Mouse (Mus musculus): ENCODE measurements around the gene 4931409K22Rik.
"Not testable (repeated sequence)": the region's sequence is repeated elsewhere in the genome, so short reads cannot be mapped to it uniquely, and the experiment has no call there.

4931409K22Rik gene

DNA sequence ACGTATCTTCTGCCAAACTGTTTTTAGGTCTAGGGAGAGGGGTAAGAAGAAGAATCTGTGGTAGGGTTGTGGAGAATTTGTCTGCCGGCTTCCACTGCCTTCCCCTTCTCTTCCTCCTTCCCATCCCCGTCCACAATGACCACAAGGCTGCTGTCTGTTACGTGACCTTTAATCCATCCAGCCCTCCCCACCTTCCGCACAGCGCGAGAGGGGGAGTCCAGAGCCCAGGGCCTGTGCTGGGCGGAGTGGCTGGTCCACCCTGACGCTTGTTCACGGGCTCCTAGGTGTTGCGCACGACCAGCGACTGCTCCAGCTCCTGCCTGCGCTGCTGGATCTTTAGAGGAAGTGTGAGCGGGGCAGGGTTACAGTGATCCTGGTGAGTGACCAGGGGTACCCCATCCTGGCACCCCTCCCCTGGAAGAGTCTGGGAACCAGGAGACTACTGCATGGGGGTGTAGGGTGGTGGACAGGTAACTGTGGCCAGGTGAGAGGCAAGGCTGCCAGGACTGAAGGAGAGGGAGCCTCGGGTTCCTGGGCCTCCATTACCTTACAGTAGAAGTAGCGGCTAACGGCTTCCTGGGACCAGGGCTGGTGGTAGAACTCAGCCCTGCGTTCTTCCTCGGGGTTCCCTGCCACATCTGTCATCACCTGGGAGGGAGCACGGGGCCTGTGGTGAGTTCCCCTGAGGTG is 36.0 kb upstream of the 4931409K22Rik start:
- DNase-seq, result peak; percentile 47

DNA sequence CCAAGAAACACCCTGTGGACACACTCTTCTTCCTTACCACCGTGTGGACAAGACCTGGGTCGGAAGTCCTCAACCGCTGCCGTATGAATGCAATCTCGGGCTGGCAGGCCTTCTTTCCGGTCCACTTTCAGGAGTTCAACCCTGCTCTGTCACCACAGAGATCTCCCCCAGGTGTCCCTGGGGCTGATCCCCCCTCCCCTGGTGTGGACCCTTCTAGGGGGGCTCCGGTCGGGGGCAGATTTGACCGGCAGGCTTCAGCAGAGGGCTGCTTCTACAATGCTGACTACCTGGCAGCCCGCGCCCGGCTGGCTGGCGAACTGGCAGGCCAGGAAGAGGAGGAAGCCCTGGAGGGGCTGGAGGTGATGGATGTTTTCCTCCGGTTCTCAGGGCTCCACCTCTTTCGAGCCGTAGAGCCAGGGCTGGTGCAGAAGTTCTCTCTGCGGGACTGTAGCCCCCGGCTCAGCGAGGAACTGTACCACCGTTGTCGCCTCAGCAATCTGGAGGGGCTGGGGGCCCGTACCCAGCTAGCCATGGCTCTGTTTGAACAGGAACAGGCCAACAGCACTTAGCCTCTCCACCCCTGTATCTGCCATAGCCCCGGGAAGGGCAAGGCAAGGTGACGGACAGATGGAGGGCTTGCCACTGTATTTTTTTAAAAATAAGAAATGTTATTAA is 35.3 kb upstream of the 4931409K22Rik start:
- DNase-seq, result peak; percentile 68

DNA sequence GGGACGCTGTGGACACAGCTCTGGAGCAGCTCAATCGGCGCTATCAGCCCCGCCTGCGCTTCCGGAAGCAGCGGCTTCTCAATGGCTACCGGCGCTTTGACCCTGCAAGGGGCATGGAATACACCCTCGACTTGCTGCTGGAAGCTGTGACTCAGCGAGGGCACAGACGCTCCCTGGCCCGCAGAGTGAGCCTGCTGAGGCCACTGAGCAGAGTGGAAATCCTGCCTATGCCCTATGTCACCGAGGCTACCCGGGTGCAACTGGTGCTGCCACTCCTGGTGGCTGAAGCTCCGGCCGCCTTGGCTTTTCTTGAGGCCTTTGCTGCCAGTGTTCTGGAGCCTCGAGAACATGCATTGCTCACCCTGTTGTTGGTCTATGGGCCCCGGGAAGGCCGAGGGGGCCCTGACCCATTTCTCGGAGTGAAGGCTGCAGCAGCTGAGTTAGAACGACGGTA is 34.7 kb upstream of the 4931409K22Rik start:
- peak; percentile 62 for DNase-seq

DNA sequence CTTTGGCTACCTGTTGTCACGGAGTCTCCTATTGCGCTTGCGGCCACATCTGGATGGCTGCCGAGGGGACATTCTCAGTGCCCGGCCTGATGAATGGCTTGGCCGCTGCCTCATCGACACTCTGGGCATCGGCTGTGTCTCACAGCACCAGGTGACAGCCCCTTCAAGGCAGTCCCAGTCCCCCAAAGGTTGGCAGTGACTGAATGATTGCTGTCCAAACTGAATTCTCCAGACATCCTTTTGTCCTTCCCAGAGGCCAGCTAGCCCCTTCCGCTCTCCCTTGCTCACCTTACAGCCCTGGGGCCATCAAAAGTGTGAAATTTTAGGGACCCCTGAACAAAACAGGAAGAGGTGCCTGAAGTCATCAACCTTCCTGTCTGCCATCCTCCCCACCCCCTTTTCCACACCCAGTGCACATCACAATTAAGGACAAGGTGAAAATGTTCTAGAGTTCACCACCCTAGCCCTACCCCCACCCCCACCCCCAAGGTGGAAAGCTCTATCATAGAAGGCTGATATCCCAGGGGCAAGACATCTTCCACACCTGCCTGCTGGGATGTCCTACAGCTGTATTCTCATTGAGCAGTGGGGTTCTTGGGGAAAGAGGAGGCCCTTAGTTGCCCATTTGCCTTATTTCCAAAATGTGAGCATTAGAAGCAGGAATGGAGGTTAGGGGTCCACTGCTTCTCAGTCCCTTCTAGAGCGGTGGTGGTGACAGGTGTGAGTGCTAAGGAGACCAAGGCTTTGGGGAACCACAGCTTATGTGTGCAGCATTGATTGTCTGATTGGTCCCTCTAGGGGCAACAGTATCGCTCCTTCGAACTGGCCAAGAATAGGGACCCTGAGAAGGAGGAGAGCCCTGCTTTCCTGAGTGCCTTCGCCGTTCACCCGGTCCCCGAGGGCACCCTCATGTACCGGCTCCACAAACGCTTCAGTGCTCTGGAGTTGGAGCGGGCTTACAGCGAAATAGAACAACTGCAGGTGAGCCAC is 33.2 kb upstream of the 4931409K22Rik start:
- DNase-seq, result no peak

DNA sequence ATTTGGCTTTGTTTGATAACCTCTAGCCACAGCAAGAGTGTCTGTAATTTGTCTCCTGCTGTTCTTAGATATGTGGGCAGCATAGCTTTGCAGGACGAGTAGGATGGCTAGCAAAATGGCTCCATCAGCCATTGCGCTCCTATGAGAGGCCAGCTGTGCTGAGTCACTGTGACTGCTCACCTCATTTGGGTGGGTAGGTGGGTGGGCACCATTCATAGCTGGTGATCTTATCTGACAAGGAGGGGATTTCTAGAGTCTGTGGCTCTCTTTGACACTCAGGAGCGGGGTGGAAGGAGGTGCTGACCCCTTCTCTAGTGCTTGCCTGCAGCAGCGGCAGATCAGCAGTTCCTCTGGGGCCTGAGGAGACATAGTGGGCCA is 30.6 kb upstream of the 4931409K22Rik start:
- DNase-seq, result no peak

DNA sequence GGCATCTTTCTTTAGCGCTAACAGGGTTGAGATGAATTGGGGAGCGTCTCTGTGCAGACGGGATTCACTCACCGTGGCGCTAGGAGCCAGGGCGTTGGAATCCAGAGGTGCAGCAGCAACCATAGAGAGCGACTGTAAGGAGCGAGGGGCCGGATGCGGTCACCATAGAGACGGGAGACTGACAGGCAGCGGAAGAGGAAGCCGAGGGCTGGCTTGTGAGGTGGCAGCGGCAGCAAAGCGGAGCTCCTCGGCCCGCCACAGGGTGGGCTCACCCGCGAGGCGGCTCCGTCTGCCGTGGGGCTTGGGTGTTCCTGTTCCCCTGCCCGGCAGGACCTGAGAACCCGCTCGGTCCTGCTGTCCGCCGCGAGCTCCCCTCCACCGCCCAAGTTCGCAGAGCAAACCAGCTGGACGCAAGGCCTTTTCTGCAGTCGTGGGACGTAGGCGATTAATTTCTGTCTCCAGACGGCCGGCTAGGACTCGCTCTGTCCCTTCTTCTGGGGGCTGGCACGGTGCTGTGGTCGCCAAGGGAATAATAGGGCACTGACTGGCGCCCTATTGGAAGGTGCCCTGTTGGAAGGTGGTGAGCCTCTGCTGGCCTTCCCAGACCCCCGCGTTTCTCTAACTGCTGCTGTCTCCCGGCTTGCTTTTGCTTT is 30.1 kb upstream of the 4931409K22Rik start, which contains the start of gene Chpf2:
TSS of gene Chpf2 (plus strand) at position 195 of the 653 bp plus-strand sequence.
- DNase-seq, result peak; percentile 92

DNA sequence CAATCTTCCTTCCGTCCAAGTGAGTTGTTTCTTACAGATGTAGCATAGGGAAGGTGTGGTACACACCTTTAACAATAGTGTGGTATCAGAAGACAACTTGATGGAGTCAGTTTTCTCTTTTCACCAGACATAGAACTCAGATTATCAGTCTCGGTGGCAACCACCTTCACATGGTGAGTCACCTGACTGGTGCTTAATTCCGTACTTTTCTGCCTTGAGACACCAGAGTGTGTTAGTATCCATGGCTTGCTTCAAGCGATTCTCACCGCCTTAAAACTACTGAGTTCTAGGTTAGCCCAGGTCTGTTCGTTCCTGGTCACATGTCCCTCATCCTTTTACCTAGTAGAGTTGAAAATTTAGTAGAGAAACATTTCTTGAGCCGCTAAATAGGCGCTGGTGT is 29.5 kb upstream of the 4931409K22Rik start:
- no peak for DNase-seq

DNA sequence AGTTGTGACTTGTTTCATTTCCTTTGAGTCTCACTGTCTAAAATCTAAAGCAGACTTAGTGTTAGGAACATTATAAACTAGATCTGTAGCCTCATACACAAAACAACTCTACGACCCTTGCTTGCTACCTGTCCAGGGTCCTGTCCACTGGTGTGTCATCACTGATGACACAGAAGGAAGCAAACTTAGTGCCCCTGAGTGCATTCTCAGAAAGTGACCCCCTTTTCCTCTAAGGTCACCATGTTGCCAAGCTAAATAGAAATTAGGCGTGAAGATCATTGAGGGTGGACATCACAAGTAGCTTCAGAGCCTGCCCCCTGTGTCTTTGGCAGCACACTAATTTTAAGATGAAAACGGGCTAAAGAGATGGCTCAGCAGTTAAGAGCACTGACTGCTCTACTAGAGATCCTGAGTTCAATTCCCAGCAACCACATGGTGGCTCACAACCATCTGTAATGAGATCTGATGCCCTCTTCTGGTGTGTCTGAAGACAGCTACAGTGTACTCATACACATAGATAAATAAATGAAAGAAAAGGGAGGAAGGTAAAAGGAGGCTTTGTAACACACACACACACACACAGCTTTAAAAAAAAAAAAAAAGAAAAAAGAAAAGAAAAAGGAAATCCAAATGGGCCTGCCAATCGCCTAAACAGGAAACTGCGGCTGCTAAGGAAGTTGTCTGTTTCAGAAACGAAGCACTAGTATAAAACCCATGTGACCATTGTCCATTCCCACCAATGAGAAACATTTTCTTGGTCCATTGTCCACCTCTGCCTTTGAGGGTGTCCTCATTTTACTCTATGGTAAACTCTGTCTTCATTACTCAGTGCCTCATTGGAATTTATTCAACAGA is 21.7 kb upstream of the 4931409K22Rik start:
- no peak for DNase-seq

DNA sequence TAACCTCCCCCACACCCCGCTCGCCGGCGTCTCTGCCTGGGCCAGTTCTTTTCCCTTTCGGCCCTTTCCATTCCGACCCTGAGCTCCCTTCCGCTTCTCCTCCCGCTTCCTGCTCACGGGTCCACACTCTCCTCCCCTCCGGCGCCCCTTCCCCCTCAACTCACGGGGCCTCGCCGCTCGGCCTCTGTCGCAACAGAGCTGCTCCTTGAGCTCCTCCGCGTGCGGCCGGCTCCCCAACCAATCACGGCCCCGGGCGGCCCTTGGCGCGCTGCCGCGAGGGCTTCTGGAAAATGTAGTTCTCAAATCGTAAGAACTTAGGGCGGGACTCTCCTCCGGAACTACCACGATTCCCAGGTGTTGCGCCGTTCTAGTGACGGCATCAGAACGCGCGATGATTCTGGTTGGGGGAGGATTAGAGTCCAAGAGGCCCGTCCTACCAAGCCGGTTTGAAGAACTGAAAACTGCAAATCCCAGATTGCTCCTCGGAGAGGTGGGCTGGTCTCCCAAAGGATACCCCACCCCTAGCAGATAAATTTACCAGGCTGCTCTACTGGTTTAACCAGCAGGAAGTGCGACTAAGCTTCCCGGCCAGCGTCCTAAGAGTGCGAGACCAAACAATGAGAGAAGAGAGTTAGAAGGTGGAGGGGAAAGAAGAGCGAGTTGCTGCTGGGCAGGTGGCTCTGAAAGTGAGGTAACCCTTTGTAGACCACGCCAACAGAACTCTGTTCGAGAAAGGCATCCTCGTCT is 20.7 kb upstream of the 4931409K22Rik start, which contains the start of gene Abcf2:
TSS of gene Abcf2 (minus strand) at position 285 of the 747 bp plus-strand sequence.
- DNase-seq, result peak; percentile 100

DNA sequence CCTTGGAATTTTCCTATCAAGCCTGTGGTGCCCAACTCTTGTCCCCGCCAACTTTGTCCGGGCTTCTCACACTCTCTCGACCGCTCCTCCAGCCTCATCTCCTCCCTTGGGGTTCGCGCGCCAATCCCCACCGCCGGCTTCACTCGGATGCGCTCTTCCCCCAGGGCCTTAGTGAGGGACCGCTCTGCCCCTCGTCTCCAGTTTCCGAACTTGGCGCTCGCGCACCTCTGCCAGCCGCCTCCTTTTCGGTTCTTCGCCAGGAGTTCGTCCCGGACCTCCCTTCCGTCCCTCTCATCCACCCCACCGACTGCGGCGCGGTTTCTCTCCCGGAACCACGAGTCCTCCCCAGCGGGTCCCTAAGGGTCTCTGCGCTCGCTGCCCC is 20.2 kb upstream of the 4931409K22Rik start:
- no peak for DNase-seq

DNA sequence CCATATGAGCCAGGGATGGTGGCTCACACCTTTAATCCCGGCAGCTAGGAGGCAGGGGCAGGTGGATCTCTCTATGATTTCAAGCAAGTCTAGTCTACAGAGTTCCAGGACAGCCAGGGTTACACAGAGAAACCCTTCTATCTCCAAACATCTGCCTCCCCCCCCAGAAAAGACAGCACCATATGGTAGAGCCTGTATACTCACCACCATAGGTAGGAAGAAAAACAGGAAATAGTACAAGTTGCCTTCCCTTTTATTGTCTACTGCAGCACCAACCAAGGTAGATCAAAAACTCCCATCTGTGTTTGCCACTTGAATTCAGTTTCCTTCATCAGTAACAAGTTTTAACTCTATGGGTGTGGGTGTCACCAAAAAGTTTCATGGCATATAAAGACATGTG is 19.3 kb upstream of the 4931409K22Rik start:
- no peak for DNase-seq

DNA sequence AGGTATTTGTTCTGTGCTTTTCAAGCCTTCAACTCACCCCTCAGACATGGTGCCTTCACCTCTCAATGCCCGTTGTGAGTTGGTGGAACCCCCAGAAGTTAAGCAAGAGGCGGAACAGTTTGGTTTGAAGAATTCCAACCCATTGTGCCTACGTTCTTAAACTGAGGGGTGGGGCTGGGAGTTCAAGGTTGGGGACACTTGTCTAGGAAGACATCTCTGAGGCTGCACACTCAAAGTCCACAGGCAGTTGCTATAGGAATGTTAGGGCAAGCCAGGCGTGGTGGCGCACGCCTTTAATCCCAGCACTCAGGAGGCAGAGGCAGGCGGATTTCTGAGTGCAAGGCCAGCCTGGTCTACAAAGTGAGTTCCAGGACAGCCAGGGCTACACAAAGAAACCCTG is 1.3 kb downstream of the 4931409K22Rik start:
- not testable (repeated sequence) for DNase-seq

DNA sequence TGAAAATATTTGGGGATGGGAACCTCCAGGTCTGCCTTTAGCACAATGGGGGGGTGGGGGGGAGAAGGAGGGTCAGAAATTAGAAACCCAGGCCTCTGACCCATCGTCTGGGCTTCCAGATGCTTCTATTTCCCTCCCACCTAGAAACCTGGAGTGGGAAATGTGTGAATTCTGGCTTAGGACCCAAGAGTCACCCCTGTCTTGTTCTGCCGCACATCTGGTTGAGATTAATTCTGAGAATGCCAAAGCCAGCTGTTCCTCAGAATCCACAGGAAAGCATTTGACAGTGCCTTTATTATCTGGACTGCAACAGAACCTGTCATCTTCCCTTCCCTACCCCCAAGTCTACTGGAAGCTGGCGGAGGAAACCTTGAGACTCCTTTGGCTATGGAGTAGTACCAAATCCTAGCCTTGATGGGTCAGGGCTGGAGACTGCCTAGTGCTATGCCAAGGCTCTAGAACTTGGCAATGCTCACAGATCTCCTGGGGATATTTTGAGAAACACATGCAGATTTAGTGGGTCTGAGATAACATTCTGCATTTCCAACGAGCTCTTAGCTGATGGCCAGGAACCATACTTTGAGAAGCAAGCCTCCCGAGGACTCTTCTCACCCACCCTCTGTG is 2.9 kb downstream of the 4931409K22Rik start:
- DNase-seq, result no peak

DNA sequence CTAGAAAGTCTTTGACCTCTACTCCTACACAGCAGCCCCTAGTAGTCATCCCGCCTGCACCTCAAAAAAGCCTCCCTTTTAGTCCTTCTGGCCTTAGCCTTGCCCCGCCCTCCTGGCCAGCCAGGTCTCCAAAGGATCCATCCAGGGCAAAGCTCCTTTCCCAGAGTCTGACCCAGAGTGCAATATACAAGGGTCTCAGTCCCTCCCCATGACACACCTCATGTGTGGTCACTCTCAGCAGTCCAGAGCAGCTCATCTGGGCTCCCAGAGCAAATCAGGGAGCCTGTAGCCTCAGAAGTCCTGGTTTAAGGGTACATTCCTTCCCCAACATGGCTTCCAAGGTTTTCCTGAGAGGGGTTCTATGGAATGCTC is 5.3 kb downstream of the 4931409K22Rik start:
- DNase-seq, result no peak

DNA sequence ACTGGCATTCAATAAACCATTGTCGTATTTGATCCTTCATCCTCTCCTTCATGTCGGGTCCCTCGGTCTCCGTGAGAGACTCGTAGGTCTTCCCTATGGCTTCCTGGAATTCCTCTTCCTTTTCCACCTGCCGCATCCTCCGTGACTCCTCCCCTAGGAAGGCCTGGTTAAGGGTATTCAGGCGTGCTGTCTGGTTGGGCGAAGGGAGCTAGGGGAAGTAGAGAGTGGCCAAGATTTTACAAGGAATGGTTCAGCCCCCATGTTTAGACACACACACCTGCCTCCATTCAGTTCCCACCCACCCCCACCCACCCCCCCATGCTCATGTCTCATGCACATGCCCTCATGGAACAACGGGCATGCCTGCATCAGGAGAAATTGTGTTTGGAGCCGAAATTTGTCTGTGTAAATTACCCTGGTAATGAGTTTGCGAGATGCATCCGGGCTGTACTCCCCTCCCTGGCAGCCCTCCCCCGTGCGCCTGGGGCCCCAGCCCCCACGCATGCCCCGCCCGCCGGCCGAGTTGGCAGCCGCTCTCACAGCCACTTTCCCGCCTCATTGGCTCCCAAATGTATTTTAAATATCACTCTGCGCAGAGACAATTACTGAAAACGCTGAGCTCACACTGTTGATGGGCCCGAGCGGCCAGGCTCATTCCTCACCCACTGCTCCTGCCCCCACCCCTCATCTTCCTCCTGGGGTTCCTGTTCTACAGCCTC is 5.9 kb downstream of the 4931409K22Rik start:
- peak; percentile 77 for DNase-seq

DNA sequence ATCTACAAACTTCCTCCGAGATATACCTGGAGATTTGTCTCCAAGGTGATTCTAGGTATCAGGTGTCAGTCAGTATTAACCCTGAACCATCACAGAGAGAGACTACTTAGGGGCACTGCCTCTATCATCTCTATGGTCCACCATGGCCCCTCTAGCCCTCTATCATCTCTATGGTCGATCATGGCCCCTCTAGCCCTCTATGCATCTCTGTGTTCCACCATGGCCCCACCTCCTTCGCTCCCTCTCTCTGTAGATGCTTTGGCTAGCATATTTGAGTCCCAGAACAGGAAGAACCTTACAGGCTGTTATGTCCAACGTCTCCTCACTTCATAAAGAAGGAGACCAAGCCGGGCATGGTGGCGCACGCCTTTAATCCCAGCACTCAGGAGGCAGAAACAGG is 14.0 kb downstream of the 4931409K22Rik start:
- no peak for DNase-seq

DNA sequence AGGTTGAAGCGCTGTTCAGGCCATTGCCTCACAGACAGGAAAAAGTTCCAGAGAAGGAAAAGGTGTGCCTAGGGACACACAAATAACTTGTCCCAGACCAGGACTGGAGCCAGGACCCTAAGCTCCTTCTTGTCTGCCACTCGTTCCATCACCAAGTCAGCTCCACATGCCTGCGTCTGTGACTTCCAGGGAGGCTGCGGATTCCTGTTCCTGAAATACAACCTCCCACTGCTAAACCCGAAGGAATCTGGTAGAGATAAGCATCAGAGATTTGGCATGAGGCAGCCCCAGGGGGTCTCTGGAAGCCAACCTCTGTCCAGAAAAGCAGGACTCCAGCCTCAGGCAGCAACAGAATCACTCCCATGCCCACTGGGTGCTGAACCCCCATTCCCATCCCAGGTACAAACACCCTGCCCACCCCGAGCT is 15.5 kb downstream of the 4931409K22Rik start:
- no peak for DNase-seq

DNA sequence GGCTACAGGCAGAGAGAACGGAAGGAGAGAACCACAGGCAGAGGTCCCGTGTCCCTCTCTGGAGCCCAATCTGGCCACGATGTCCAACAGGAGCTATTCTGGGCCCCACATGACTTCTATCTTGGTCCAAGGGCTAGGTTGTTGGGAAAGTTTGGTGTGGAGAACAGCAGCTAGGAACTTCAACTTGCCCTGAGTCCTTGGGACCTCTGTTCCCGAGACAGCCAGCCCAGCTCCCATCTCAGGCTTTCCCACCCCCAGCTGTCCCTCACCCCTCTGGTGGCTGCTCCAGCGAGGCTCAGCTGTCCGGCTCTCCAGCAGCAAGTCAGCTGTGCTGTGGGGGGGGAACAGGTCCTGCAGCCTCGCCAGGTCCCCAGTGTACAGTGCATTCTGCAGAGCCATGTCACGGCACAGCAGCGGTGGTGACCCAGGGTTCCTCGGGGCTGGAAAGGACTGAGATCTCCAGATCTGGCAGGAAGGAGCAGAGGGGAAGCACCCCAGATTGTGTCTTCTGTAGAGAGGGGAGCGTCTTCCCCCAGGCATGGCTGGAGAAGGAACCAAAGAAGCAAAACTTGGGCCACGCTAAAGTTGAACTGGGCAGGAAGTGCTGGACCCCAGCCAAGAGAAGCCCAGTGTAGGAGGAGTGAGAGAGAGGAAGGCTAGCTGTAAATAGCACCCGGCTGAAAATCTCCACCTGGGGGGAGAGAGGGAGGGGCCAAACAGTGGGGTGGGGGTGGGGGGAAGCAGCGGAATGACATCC is 16.0 kb downstream of the 4931409K22Rik start, which contains the start of gene Asb10:
TSS of gene Asb10 (minus strand) at position 592 of the 757 bp plus-strand sequence.
- peak; percentile 87 for DNase-seq
